Mouse (Mus musculus) midbrain, embryonic 14.5 days (tissue): ENCODE measurements around the gene Birc5. TPM values are rescaled to one million over a fixed set of nuclear protein-coding genes. Genes with fewer than 3 reads are reported as not detected.

Experiments
- ATAC-seq: fragments of 200-750 bp; cut with Nextera tagmentation; 2 replicates; pipeline ENCODE4 v1.8.0; 2017; ENCODE audit warnings: moderate number of reproducible peaks, moderate library complexity; ENCODE audit not compliant: low FRiP score, low TSS enrichment
- DNase-seq: peaks from one replicate; pipeline ENCODE4 v3.0.0-alpha.2; 2015
- H3K27ac ChIP-seq: fragments of 300-500 bp; sonication (generic); replicated peaks from 2 replicates; pipeline ENCODE4 v1.5.1; 2014; ENCODE audit warnings: mild to moderate bottlenecking, low read depth, low read length, moderate library complexity
- H3K27me3 ChIP-seq: fragments of 300-500 bp; sonication (generic); 2 replicates; pipeline ENCODE4 v1.6.1; 2014; ENCODE audit warnings: low read length, control low read depth, mixed read lengths; ENCODE audit not compliant: control insufficient read depth, insufficient read depth
- H3K36me3 ChIP-seq: fragments of 300-500 bp; sonication (generic); 2 replicates; pipeline ENCODE4 v1.6.1; 2014; ENCODE audit warnings: low read length, control low read depth; ENCODE audit not compliant: control insufficient read depth, insufficient read depth
- H3K4me1 ChIP-seq: fragments of 300-500 bp; sonication (generic); 2 replicates; pipeline ENCODE4 v1.6.1; 2014; ENCODE audit warnings: mild to moderate bottlenecking, antibody characterized with exemption, low read length, control low read depth; ENCODE audit not compliant: control insufficient read depth, insufficient read depth
- H3K4me2 ChIP-seq: fragments of 300-500 bp; sonication (generic); 2 replicates; pipeline ENCODE4 v1.6.1; 2014; ENCODE audit warnings: mild to moderate bottlenecking, low read length, moderate library complexity
- H3K4me3 ChIP-seq: fragments of 300-500 bp; sonication (generic); replicated peaks from 2 replicates; pipeline ENCODE4 v1.5.1; 2014; ENCODE audit warnings: low read depth, low read length
- H3K9ac ChIP-seq: fragments of 300-500 bp; sonication (generic); replicated peaks from 2 replicates; pipeline ENCODE4 v1.6.1; 2014; ENCODE audit warnings: mild to moderate bottlenecking, low read length, moderate library complexity
- H3K9me3 ChIP-seq: fragments of 300-500 bp; sonication (generic); 2 replicates; pipeline ENCODE4 v1.6.1; 2016; ENCODE audit warnings: low read length, control low read depth, mixed read lengths; ENCODE audit not compliant: control insufficient read depth
- WGBS: fragments of 180-500 bp; shearing (Covaris S2); extraction: QIAGEN DNeasy Blood & Tissue Kit; methylation state at CpG from one replicate; pipeline ENCODE4 v1.1.7; 2014; 5-methylcytosine and 5-hydroxymethylcytosine counted together
- polyA plus RNA-seq: library from polyadenylated mRNA; unstranded; fragments of >200 nt; fragmentation: Nextera tagmentation; extraction: Ambion mirVana; gene quantifications from 2 replicates; pipeline ENCODE4 v1.2.1, GENCODE M21; 2014

Gene Birc5
- polyA plus RNA-seq, 1 experiment from 2014 or later: 50.1 TPM

- Histone ChIP-seq H3K4me1 (peaks cover 12% of the 10 kb centered on the region), H3K36me3 (no peaks in the 10 kb centered on the region), H3K4me3 (no peak overlapping the region), H3K27ac (no peak overlapping the region), H3K4me2 (no peak overlapping the region), H3K9me3 (no peaks in the 10 kb centered on the region), H3K9ac (no peak overlapping the region), H3K27me3 (no peaks in the 10 kb centered on the region)
- DNase-seq (no peak), ATAC-seq (no peak)
- WGBS: 65% methylated on average over 5 of the region's 5 CpGs
Observed at GRCm38 (mm10) chr11:117871376-117871775, 22.3 kb downstream of the Birc5 start.

GRCm38 (mm10) chr11:117871911-117872584 lies 23.0 kb downstream of the Birc5 start:
- WGBS: 64% methylated on average over 12 of the region's 12 CpGs

GRCm38 (mm10) chr11:117872861-117873608 lies 24.0 kb downstream of the Birc5 start, which contains the start of gene Tha1:
Tha1 (minus strand) TSS chr11:117873481.
- peaks cover 12% of the 10 kb centered on the region for H3K4me1 ChIP-seq
- peak within 1 kb of the TSS; percentile 80 for H3K9ac ChIP-seq
- peak within 1 kb of the TSS; percentile 97 for H3K4me2 ChIP-seq
- peak; percentile 68; the same call in 1 of the 2 replicates for ATAC-seq
- under 1% methylated on average over 51 of the region's 51 CpGs for WGBS
- 0 out of 2 replicates have a peak within 1 kb of the TSS, but pooled peaks have one; percentile 26 for H3K27ac ChIP-seq
- no peaks in the 10 kb centered on the region for H3K9me3 ChIP-seq
- H3K36me3 ChIP-seq: no peaks in the 10 kb centered on the region
- H3K27me3 ChIP-seq: no peaks in the 10 kb centered on the region
- DNase-seq: peak; percentile 89
- H3K4me3 ChIP-seq: peak within 1 kb of the TSS; percentile 66

More at GRCm38 (mm10) chr11:117871911-117872584, 23.0 kb downstream of the Birc5 start:
- Histone ChIP-seq H3K4me2 (peak overlapping the region; percentile 97; the same call in 1 of the 2 replicates), H3K36me3 (no peaks in the 10 kb centered on the region), H3K27me3 (no peaks in the 10 kb centered on the region), H3K27ac (no peak overlapping the region), H3K9ac (no peak overlapping the region), H3K4me3 (no peak overlapping the region; the same call in 1 of the 2 replicates), H3K9me3 (no peaks in the 10 kb centered on the region), H3K4me1 (peaks cover 10% of the 10 kb centered on the region)
- no peak for ATAC-seq
- DNase-seq: no peak

- Histone ChIP-seq H3K36me3 (no peaks in the 10 kb centered on the region), H3K9me3 (no peaks in the 10 kb centered on the region), H3K4me1 (peaks cover 23% of the 10 kb centered on the region), H3K9ac (no peak overlapping the region), H3K27me3 (no peaks in the 10 kb centered on the region), H3K4me2 (no peak overlapping the region), H3K4me3 (no peak overlapping the region), H3K27ac (no peak overlapping the region)
- ATAC-seq (no peak), DNase-seq (no peak)
- 60% methylated on average over 4 of the region's 4 CpGs for WGBS
Observed at GRCm38 (mm10) chr11:117874419-117874818, 25.4 kb downstream of the Birc5 start.

GRCm38 (mm10) chr11:117875681-117876080 lies 26.6 kb downstream of the Birc5 start:
- ATAC-seq (no peak), DNase-seq (no peak)
- H3K36me3 ChIP-seq: no peaks in the 10 kb centered on the region
- no peak overlapping the region for H3K9ac ChIP-seq
- 16% methylated on average over 6 of the region's 6 CpGs for WGBS
- H3K27ac ChIP-seq: no peak overlapping the region
- no peaks in the 10 kb centered on the region for H3K27me3 ChIP-seq
- H3K4me1 ChIP-seq: peaks cover 23% of the 10 kb centered on the region
- H3K9me3 ChIP-seq: no peaks in the 10 kb centered on the region
- H3K4me2 ChIP-seq: no peak overlapping the region
- H3K4me3 ChIP-seq: no peak overlapping the region

GRCm38 (mm10) chr11:117877917-117878745 lies 29.1 kb downstream of the Birc5 start:
- peak overlapping the region; percentile 22; the same call in 1 of the 2 replicates for H3K4me2 ChIP-seq
- no peaks in the 10 kb centered on the region for H3K9me3 ChIP-seq
- no peaks in the 10 kb centered on the region for H3K27me3 ChIP-seq
- ATAC-seq (peak; percentile 60; the same call in 1 of the 2 replicates), DNase-seq (peak; percentile 64)
- H3K36me3 ChIP-seq: no peaks in the 10 kb centered on the region
- no peak overlapping the region for H3K4me3 ChIP-seq
- no peak overlapping the region; the same call in 1 of the 2 replicates for H3K9ac ChIP-seq
- WGBS: 34% methylated on average over 13 of the region's 13 CpGs
- peak overlapping the region; percentile 49; the same call in 1 of the 2 replicates for H3K27ac ChIP-seq
- peaks cover 20% of the 10 kb centered on the region for H3K4me1 ChIP-seq

- Histone ChIP-seq H3K9ac (0 out of 2 replicates have a peak overlapping the region, but pooled peaks have one; percentile 6), H3K36me3 (no peaks in the 10 kb centered on the region), H3K4me3 (no peak overlapping the region), H3K4me1 (peaks cover 16% of the 10 kb centered on the region), H3K4me2 (peak overlapping the region; percentile 22; the same call in 1 of the 2 replicates), H3K9me3 (no peaks in the 10 kb centered on the region), H3K27me3 (no peaks in the 10 kb centered on the region), H3K27ac (peak overlapping the region; percentile 49; the same call in 1 of the 2 replicates)
- WGBS: 23% methylated on average over 8 of the region's 8 CpGs
- DNase-seq (no peak), ATAC-seq (0 out of 2 replicates have a peak, but pooled peaks have one; percentile 4)
Observed at GRCm38 (mm10) chr11:117878892-117879291, 29.8 kb downstream of the Birc5 start.

GRCm38 (mm10) chr11:117879676-117880075 lies 30.6 kb downstream of the Birc5 start:
- no peak overlapping the region for H3K27ac ChIP-seq
- peaks cover 16% of the 10 kb centered on the region for H3K4me1 ChIP-seq
- 79% methylated on average over 6 of the region's 6 CpGs for WGBS
- no peaks in the 10 kb centered on the region for H3K9me3 ChIP-seq
- no peak for DNase-seq
- no peak for ATAC-seq
- H3K36me3 ChIP-seq: no peaks in the 10 kb centered on the region
- no peak overlapping the region for H3K4me3 ChIP-seq
- H3K4me2 ChIP-seq: no peak overlapping the region
- no peak overlapping the region for H3K9ac ChIP-seq
- no peaks in the 10 kb centered on the region for H3K27me3 ChIP-seq
